Mouse (Mus musculus) embryonic stem cell, embryonic (primary cell): ENCODE data around the gene Dgki.

Experiments
- CTCF ChIA-PET, 4 experiments: fragments of 300-600 bp in 2 of 4; fragments of 350-600 bp in 2 of 4; sonication (Branson Sonifier 250); formaldehyde crosslinking; loops; one replicate each; lab custom pipeline; 2022; ENCODE audit warnings: inconsistent platforms in 2 of 4; lab: Charles Lee
- POLR2A ChIA-PET, 4 experiments: fragments of 300-600 bp in 2 of 4; fragments of 350-600 bp in 2 of 4; sonication (Branson Sonifier 250); formaldehyde crosslinking; loops; one replicate each; lab custom pipeline; 2022; ENCODE audit warnings: antibody characterized with exemption in 4 of 4, inconsistent platforms in 1 of 4; lab: Charles Lee

The Dgki gene

DNA sequence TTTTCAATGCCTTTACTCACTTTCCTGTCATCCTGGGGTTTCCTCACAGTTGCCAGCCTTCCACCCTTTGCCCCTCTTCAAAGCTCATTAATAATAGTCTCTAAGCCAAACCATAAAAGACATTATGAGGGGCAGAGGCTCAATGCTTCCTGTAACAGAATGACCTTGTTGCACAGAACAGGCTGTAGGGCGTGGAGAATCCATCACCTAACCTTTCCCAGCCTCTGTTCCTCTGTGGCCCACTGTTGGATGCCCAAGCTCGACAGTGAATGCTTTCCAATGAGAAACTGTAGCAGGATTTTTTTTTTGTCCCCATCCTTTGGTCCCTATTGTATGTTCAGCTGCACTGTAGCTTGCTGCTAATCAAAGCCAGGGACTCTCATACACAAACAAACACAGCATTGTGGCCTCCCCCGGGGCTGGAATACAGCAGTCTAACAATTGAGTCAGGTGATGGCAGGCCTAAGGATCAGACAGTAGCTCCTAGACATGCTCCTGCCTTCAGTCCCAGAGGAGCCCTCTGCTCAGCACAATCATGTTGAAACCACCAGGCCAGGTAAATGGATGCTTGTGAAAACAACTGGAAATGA, 502.8 kb downstream of the Dgki start:
- POLR2A ChIA-PET, result interaction anchor here in 1 of 4 experiments (0.6 kb wide), 1 partner anchor 246 kb away, joined by 3 read pairs; no protein-coding TSS in a partner anchor
- CTCF ChIA-PET, result no interaction called here
